Mouse (Mus musculus): ENCODE results near the gene Ptprn2. TPM values are rescaled to one million over a fixed set of nuclear protein-coding genes. Genes with fewer than 3 reads are reported as not detected.
A peak's percentile ranks its signal among the peaks of the same experiment; 100 is the strongest.

Ptprn2 gene
- polyA plus RNA-seq (2015; fragmentation: Nextera tagmentation; extraction: Ambion mirVana): 0.13 and 0.24 TPM in 2 replicates

DNA sequence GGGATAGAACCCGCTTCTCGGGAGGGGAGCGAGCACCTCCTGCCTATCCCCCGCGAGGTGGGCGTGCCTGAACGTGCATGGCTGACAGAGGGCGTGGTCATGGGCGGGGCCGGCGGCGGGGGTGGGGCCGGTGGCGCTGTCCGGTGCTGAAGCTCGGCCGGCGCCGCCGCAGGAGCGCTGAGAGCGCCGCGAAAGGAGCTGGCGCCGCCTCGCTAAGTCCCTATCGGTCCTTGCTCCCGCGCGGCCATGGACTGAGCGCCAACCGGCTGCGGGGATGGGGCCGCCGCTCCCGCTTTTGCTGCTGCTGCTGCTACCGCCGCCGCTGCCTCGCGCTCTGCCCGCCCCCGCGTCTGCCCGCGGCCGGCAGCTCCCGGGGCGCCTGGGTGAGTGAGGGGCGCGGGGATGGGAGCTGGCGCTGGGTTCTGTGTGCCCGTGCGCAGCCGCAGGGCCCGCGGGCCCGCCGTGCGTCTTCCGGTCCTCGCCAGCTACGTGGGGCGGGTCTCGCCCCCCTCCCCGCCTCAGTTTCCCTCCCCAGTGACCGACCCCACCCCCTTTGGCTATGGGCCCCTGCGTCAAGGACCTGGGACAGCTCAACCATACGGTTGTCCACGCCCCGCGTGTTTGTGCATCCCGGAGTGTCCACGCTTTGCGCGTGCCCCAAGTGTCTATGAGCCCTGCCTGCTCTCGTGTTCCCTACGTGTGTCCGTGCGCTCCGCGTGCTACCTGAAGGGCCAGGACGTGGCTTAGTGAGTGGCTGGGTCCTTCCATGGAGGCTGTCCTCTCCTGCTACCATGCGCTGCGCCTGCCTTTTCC, at the start of gene Ptprn2:
TSS of gene Ptprn2 (plus strand) at position 130 of the 813 bp plus-strand sequence.
- WGBS: under 1% methylated on average over 86 of the region's 86 CpGs
- Histone ChIP-seq H3K4me3 (peak within 1 kb of the TSS; percentile 55), H3K4me2 (peak within 1 kb of the TSS; percentile 97), H3K4me1 (replicated peaks) (peaks cover 13% of the 10 kb centered on the region), H3K27ac (no peak within 1 kb of the TSS), H3K27me3 (peaks cover 34% of the 10 kb centered on the region), H3K9ac (no peak within 1 kb of the TSS), H3K9me3 (replicated peaks) (no peaks in the 10 kb centered on the region), H3K36me3 (no peaks in the 10 kb centered on the region)
- peak; percentile 87 for ATAC-seq (replicated peaks; ENCODE audit: insufficient number of reproducible peaks, insufficient read depth, low FRiP score, low read depth)

DNA sequence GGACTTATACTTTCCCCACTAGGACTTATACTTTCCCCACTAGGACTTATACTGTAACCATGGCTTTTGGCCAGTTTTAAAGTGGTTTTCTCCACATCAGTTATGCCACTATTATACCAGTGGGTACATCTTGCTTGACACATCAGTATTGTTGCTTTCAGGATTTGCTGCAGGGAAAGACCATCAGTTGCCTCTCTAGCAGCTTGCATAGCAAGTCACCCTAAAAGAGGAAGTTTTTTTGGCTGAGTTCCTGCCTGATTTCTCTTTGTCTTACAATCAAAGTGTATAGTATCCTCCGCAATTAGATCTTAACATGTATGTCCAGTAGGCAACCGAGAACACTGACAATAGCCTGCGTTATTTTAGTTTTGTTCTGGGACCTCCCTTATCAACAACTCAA, 49.4 kb upstream of the Ptprn2 start:
- H3K9ac ChIP-seq: no peak overlapping the region
- H3K27ac ChIP-seq: no peak overlapping the region
- no peaks in the 10 kb centered on the region for H3K27me3 ChIP-seq
- peaks cover 30% of the 10 kb centered on the region for H3K36me3 ChIP-seq
- H3K4me3 ChIP-seq: no peak overlapping the region
- 84% methylated on average over 3 of the region's 3 CpGs for WGBS
- no peaks in the 10 kb centered on the region for H3K9me3 ChIP-seq (replicated peaks)
- no peak for ATAC-seq (replicated peaks; ENCODE audit: insufficient number of reproducible peaks, insufficient read depth, low FRiP score, low read depth)
- H3K4me2 ChIP-seq: no peak overlapping the region
- H3K4me1 ChIP-seq (replicated peaks): no peaks in the 10 kb centered on the region

GRCm38 (mm10) chr12:116438591-116438990, 46.9 kb upstream of the Ptprn2 start:
- peaks cover 43% of the 10 kb centered on the region for H3K36me3 ChIP-seq
- H3K27me3 ChIP-seq: no peaks in the 10 kb centered on the region
- H3K4me2 ChIP-seq: no peak overlapping the region
- ATAC-seq (replicated peaks; ENCODE audit: insufficient number of reproducible peaks, insufficient read depth, low FRiP score, low read depth): no peak
- no peaks in the 10 kb centered on the region for H3K9me3 ChIP-seq (replicated peaks)
- no peak overlapping the region for H3K27ac ChIP-seq
- whole genome bisulfite sequencing: 79% methylated on average over 5 of the region's 5 CpGs
- no peak overlapping the region for H3K9ac ChIP-seq
- no peak overlapping the region for H3K4me3 ChIP-seq
- no peaks in the 10 kb centered on the region for H3K4me1 ChIP-seq (replicated peaks)

- no peak overlapping the region for H3K9ac ChIP-seq
- no peaks in the 10 kb centered on the region for H3K27me3 ChIP-seq
- 93% methylated on average over 3 of the region's 3 CpGs for WGBS
- no peak for ATAC-seq (replicated peaks; ENCODE audit: insufficient number of reproducible peaks, insufficient read depth, low FRiP score, low read depth)
- H3K36me3 ChIP-seq: peaks cover 33% of the 10 kb centered on the region
- no peak overlapping the region for H3K4me3 ChIP-seq
- no peaks in the 10 kb centered on the region for H3K9me3 ChIP-seq (replicated peaks)
- no peak overlapping the region for H3K27ac ChIP-seq
- no peaks in the 10 kb centered on the region for H3K4me1 ChIP-seq (replicated peaks)
- no peak overlapping the region for H3K4me2 ChIP-seq
These were observed 43.3 kb upstream of the Ptprn2 start for GRCm38 (mm10) chr12:116442184-116442583.

GRCm38 (mm10) chr12:116449536-116449935, 36.0 kb upstream of the Ptprn2 start:
- Histone ChIP-seq H3K4me3 (no peak overlapping the region), H3K36me3 (peaks cover 22% of the 10 kb centered on the region), H3K4me1 (replicated peaks) (no peaks in the 10 kb centered on the region), H3K27me3 (no peaks in the 10 kb centered on the region), H3K9ac (no peak overlapping the region), H3K4me2 (no peak overlapping the region), H3K27ac (no peak overlapping the region), H3K9me3 (replicated peaks) (no peaks in the 10 kb centered on the region)
- no peak for ATAC-seq (replicated peaks; ENCODE audit: insufficient number of reproducible peaks, insufficient read depth, low FRiP score, low read depth)
- WGBS: 93% methylated on average over 2 of the region's 2 CpGs

- peaks cover 29% of the 10 kb centered on the region for H3K36me3 ChIP-seq
- H3K4me2 ChIP-seq: no peak overlapping the region
- H3K4me1 ChIP-seq (replicated peaks): no peaks in the 10 kb centered on the region
- WGBS: 93% methylated on average over 6 of the region's 6 CpGs
- no peaks in the 10 kb centered on the region for H3K9me3 ChIP-seq (replicated peaks)
- no peak overlapping the region for H3K27ac ChIP-seq
- H3K27me3 ChIP-seq: no peaks in the 10 kb centered on the region
- no peak overlapping the region for H3K4me3 ChIP-seq
- no peak overlapping the region for H3K9ac ChIP-seq
- no peak for ATAC-seq (replicated peaks; ENCODE audit: insufficient number of reproducible peaks, insufficient read depth, low FRiP score, low read depth)
These were observed 25.0 kb upstream of the Ptprn2 start for GRCm38 (mm10) chr12:116460379-116461065.

DNA sequence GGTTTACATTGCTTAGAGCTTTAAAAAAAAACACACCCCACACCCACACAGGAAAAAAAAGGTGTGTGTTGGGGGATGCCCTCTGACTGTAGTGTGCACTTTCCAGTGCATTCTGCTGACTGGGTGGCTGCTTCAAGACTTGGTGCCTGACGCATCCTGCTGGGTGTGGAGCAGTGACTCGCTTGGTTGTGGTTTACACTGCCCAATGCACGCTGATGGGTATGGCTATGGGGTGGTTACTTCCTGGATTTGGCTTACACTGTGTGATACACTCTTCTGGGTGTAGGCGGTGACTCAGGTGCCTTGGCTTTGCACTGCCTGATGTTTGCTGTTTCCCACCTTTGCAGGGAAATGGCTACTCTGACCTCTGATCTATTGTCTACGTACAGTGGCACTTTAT, 18.5 kb upstream of the Ptprn2 start:
- no peak overlapping the region for H3K4me3 ChIP-seq
- H3K4me2 ChIP-seq: no peak overlapping the region
- H3K9me3 ChIP-seq (replicated peaks): no peaks in the 10 kb centered on the region
- H3K9ac ChIP-seq: no peak overlapping the region
- WGBS: 91% methylated on average over 5 of the region's 5 CpGs
- no peaks in the 10 kb centered on the region for H3K4me1 ChIP-seq (replicated peaks)
- H3K36me3 ChIP-seq: peaks cover 5% of the 10 kb centered on the region; the same call in 1 of the 2 replicates
- ATAC-seq (replicated peaks; ENCODE audit: insufficient number of reproducible peaks, insufficient read depth, low FRiP score, low read depth): no peak
- H3K27me3 ChIP-seq: no peaks in the 10 kb centered on the region
- no peak overlapping the region for H3K27ac ChIP-seq

DNA sequence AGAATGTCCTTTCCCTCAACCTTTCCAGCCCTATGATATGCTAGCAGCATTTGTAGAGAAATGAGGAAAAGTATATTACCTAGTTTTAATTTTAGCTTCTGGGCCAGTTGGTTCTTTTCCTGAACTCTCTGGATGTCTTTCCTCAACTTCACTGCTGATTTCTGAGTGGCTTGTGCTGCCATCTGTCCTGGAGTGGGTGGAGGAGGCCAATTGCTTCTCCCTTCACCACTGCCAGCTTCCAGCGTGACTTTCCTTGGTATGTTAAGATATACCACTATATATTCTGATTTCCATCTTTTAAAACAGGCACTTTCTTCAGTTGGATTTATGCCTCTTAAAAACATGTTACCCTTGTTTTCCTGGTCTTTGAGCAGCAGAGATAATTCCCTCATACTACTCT, 17.2 kb upstream of the Ptprn2 start:
- Histone ChIP-seq H3K36me3 (peaks cover 5% of the 10 kb centered on the region; the same call in 1 of the 2 replicates), H3K4me1 (replicated peaks) (no peaks in the 10 kb centered on the region), H3K9ac (no peak overlapping the region), H3K27ac (no peak overlapping the region), H3K9me3 (replicated peaks) (no peaks in the 10 kb centered on the region), H3K4me3 (no peak overlapping the region), H3K4me2 (no peak overlapping the region), H3K27me3 (no peaks in the 10 kb centered on the region)
- ATAC-seq (replicated peaks; ENCODE audit: insufficient number of reproducible peaks, insufficient read depth, low FRiP score, low read depth): no peak
- WGBS: 85% methylated on average over 1 of the region's 1 CpGs

GRCm38 (mm10) chr12:116469096-116469495, 16.4 kb upstream of the Ptprn2 start:
- Histone ChIP-seq H3K27me3 (no peaks in the 10 kb centered on the region), H3K36me3 (no peaks in the 10 kb centered on the region), H3K9me3 (replicated peaks) (no peaks in the 10 kb centered on the region), H3K4me3 (no peak overlapping the region), H3K27ac (no peak overlapping the region), H3K4me2 (no peak overlapping the region), H3K4me1 (replicated peaks) (no peaks in the 10 kb centered on the region), H3K9ac (no peak overlapping the region)
- no peak for ATAC-seq (replicated peaks; ENCODE audit: insufficient number of reproducible peaks, insufficient read depth, low FRiP score, low read depth)
- 86% methylated on average over 3 of the region's 3 CpGs for whole genome bisulfite sequencing

DNA sequence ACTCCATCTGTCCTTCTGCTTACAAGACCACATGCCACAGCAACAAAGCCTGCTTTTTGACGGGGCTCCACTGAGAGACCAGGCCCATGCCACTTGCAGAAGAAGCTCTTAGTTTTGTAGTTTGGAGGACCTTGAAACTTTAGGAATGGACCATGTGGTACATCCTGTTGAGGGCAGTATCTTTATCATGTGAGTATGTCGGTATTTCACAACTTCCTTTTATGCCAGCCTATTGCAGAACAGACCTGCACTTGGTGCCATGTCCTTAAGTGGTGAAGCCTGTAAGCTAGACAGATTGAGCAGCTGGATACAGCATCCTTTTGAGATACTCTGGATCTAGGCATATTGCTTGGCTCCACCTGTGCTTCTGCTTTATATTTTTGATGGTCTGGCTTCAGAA, 12.3 kb upstream of the Ptprn2 start:
- Histone ChIP-seq H3K27me3 (no peaks in the 10 kb centered on the region), H3K4me1 (replicated peaks) (no peaks in the 10 kb centered on the region), H3K4me3 (no peak overlapping the region), H3K27ac (no peak overlapping the region), H3K9ac (no peak overlapping the region), H3K4me2 (no peak overlapping the region), H3K36me3 (no peaks in the 10 kb centered on the region), H3K9me3 (replicated peaks) (no peaks in the 10 kb centered on the region)
- 66% methylated on average over 2 of the region's 2 CpGs for WGBS
- no peak for ATAC-seq (replicated peaks; ENCODE audit: insufficient number of reproducible peaks, insufficient read depth, low FRiP score, low read depth)

GRCm38 (mm10) chr12:116473761-116474160, 11.8 kb upstream of the Ptprn2 start:
- ATAC-seq (replicated peaks; ENCODE audit: insufficient number of reproducible peaks, insufficient read depth, low FRiP score, low read depth): no peak

More at GRCm38 (mm10) chr12:116473761-116474160, 11.8 kb upstream of the Ptprn2 start:
- Histone ChIP-seq H3K4me3 (no peak overlapping the region), H3K27ac (no peak overlapping the region), H3K4me2 (no peak overlapping the region), H3K27me3 (no peaks in the 10 kb centered on the region), H3K4me1 (replicated peaks) (no peaks in the 10 kb centered on the region), H3K9me3 (replicated peaks) (no peaks in the 10 kb centered on the region), H3K36me3 (no peaks in the 10 kb centered on the region), H3K9ac (no peak overlapping the region)
